Mouse (Mus musculus): ENCODE data around the gene Mms22l.
A peak's percentile ranks its signal among the peaks of the same experiment; 100 is the strongest.
"Not testable (repeated sequence)": the region's sequence is repeated elsewhere in the genome, so short reads cannot be mapped to it uniquely, and the experiment has no call there.

The Mms22l gene

DNA sequence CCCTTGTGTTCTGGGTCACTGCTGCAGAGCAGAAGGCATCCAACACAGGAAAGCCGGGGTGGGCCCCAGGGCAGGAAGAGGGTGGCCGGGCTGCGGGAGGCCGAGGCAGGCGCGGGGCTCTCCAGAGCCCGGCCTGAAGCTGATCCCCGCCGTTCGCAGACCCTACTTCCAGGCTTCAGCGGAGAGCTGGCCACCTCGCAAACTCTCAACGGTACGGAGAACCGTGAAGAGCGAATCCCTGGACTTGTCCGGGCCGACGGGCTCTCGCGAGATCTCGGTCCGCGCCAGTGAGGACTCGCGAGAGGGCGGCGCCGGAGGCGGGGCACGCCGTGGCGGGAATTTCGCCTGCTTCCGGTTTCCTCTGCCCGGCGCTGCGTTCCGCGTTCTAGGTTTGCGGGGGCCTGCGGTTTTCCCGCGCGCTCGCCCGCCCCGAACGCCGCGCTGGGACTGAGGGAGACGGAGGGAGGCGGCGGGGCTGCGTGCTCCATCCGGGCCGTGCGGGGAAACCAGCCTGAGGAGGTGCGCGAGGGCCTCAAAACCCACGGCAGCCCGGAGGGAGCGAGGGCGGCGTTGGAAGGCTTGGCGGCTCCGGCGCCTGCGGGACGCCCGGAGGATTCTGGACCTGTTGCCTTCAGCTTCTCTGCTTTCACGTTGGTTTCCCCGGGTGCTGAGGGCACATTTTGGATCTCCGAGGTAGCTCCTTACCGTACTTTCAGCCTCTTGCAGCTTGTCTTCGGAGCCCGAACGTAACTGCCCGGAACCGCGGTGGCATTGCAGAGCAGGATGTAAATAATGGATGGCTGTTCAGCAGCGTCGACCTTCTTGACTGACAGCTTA is at the start of gene Mms22l:
Gene Mms22l (plus strand): TSS at position 336 of the 837 bp plus-strand sequence.
- DNase-seq: peak; percentile 96

DNA sequence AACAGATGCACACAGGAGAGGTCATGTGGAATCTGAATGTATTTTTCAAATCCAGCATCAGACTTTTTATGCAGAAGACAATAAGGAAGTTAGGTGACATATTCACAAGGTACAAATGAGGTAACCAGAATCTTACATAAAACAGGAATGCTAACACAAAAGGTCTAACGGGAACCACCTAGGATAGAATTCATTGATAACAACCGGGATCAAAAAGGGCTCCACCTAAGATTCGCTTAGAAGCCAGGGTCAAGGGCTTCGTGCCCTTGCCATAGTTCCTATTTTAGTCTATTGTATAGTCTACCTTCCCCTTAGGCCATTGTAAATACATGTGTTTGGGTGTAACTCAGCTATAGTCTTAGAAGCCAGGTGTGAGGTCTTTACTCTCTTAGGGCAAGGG is 12.2 kb upstream of the Mms22l start:
- not testable (repeated sequence) for DNase-seq

DNA sequence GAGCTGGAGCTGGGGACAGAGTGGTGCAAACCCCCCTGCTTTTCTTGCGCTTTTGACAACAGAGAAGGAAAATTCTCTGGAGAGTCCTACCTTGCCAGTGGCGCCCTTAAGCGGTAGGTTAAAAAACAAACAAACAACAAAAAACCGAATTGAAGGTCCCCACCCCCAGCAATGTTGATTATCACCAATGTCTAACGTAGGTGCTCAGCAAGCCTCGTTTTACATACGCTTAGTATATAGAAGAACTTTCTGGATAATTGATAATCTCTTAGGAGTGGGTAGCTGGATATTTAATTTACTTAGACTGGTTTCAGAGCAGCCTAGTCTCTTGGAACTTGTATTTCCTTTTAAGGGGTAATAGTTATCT is 685 bp downstream of the Mms22l start:
- DNase-seq: no peak

DNA sequence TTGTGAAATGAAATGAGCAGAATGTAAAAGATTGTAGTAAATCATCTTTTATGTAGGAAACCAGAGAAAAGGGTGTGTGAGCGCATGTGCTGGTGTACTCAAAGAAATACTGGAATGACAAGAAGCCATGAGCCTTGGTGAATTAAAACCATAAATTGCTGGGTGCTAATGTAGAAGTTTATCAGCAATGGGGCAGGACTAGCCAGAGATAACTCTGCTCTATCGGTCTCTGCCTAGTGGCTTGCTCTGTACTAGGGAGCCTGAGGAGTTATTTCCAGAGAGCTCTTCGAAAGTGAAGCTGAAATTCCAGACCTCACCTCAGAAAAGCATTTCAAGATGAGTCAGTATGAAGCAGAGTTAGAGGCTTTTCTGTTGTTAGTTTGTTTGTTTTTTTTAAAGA is 12.9 kb downstream of the Mms22l start:
- DNase-seq: no peak

DNA sequence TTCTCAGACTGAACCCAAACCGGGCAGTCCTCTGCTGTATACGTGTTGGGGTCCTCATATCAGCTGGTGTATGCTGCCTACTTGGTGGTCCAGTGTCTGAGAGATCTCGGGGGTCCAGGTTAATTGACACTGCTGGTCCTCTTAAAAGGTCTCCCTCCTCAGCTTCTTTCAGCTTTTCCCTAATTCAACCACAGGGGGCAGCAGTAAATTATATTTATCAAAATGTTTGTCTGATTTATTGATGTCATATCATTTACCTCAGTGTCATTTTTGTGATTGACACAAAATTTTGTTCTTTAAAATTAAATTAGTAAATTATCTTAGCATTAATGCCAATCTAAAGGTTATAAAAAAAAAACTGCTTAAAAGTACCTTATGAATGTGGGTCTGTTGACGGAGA is 40.7 kb downstream of the Mms22l start:
- DNase-seq: no peak

DNA sequence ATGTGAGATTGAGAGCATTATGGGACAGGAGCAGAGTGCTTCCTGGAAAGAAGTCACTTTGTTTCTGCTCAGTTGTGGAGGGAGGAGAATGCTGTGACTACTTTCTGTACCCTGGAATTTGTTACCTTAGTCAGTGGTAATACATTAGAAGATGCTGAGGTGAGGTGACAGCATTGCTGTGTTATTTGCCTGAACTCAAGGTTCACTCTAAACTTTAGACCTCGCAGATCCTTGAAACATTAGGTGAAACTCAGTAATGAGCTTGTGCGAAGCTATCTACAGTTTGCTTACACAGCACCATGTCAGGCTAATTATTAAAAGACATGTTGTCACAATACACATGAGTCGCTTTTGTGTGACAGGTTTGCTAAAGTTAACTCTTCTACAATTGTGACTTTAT is 47.2 kb downstream of the Mms22l start:
- DNase-seq: peak; percentile 2

DNA sequence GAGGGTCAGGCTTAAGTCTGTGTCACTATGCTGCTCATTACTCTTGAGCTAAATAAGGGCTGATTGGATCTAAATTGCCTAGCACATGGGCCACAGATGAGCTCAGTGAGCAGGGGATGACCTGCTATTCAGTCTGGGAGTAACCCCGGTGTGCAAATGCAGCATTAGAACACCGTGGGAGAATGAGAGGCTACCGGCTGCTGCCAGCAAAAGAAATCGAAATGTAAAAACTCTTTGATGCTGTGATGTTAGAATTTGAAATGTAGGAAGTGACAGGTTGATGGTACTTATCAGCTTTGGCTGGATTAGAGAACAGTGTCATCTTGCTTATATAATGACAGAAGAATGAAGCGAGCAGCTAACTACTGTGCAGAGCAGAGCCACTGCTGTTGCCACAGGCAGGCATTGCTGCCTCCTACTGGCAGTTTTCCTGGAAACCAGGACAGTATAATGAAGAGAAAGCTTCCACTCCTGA is 48.5 kb downstream of the Mms22l start:
- peak; percentile 54 for DNase-seq

DNA sequence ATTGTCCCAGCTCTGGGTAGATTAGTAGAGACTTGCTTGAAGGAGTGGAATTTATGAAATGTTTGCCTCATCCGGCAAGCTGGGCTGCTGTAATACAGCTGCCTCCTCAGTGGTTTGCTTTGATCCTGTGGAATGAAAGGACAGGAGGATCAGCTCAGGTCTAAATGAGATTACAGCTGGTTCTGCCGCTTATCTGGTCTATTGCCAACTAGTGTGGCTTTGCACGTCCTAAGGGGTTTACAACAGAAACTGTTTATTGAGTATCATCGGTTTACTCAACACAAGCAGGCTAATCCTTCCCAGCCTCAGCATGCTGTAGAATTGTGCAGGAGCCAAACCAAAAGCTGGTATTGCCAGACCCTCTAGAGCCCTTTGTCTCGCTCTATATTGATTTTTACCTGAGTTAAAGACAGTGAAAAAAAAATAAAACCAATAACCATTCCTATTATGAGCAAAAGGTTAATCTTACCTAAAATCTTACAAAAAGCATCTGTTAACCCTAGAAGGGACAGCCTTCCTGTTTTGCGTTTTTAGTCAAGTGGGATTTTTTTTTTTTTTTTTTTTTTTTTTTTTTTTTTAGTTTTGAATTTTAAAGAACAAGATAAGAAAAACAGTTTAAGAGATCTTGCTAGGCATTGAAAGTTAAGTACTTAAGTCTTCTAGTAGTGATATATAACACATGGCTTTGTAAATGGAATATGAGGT is 60.0 kb downstream of the Mms22l start:
- no peak for DNase-seq

DNA sequence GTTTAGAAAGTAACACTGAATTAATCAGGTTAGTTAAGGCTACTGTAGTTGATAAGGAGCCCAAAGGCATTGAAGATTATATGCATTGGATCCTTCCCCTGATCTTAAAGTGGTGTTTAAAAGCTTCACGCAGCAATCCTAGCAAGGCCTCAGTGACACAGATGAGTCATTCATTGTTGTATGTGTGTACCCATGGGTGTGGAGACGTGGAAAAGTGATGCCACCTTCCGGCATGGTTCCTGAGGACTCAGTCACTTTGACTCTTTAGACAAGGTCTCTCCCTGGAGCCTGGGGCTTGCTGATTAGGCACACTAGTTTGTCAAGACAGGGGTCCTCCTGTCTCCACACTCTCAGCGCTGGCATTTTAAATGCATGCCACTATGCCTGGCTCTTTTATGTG is 60.9 kb downstream of the Mms22l start:
- no peak for DNase-seq

DNA sequence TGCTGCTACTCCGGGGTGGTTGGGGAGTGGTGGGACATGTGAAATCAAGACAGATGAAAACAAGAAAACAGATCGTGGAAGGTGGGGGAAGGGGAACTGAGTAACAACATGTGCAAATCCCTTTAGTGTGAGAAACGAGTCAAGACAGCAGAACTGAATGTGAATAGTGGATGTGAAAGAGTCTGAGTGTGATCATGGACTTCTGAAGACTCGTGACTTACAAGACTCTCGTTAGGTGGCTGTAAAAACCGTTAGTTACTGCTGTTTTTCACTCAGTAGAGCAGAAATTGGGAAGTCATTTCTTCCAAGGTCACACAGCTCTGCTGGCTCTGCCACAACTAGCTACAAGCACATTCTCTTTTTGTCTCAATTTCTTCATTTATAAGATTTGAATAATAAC is 71.8 kb downstream of the Mms22l start:
- DNase-seq: no peak

DNA sequence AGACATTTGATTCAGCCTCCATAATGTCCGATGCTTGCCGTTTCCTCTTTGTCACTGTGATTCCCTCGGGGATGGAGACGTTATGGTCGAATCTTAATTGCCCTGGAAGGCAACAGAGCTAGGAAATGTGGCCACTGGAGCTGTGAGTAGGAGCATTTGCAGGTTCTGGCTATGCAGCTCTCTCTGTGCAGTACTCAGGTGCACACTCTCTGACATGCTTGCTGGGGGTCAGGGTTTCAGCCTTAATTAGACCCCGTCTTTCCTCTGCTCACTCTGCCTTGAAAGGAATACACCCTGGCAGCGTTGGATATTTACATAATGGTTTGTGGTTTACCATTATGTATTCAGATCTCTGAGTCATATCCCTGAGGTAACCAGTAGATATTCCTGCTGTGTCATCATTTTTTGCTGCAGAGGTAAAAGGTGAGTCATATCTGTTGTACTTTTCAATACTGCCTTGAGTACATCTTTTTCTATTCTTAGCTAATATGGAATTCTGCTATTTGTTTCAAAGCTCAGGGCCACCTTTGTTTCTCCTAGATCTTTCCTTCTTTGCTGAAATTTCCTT is 72.8 kb downstream of the Mms22l start:
- no peak for DNase-seq

DNA sequence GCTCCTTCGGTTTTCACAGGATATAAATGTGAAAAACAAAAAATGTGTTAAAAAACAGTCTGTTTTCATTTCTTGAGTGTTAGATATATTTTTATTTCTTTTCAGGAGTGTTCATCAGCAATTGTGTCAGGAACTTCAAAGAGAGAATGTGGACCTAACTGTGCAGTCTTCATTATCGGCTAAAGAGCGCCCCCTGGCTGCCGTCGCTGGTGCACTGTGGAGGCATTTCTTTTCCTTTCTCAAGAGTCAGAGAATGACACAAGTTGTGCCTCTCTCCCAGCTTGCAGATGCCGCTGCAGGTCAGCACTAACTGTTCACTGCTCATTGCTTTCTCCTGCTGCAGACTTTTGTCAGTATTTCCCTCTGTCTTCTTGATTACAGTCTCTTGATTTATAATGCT is 78.0 kb downstream of the Mms22l start:
- DNase-seq: peak; percentile 76

DNA sequence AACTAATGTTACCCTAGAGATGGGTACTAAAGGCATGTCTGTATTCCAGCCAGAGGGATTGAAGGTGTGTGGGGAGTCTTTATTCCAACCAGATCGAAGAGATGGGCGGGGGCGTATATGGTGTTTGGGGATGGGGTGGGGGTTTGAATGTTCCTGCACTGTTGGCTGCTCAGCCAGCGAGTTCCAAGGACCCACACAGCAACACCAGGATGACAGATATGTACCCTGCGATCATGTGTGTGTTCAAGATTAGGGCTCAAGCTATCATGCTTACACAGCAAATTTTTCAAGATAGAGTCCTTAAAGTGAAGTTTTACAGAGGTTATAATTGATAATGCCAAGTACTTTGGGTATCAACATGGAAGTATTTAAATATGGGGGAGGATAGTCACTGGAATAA is 81.3 kb downstream of the Mms22l start:
- DNase-seq: no peak

DNA sequence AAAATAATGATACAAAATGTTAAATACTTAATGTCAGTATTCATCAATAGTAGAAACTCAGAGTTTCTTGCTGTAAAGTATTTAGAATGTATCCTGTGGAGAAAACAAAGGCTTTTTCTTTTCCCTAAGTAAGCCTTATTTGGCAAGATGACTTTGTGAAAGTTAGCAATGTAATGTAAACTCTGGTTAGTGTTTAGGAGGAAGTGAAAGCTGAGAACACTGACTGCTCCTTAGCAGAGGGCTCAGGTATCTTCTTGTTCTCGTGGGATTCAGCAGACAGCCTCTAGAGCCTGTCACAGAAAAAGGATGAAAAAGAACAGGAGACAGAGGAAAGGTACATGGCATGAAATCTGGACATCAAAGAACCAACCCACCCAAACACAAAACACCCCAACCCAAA is 86.0 kb downstream of the Mms22l start:
- DNase-seq: no peak

DNA sequence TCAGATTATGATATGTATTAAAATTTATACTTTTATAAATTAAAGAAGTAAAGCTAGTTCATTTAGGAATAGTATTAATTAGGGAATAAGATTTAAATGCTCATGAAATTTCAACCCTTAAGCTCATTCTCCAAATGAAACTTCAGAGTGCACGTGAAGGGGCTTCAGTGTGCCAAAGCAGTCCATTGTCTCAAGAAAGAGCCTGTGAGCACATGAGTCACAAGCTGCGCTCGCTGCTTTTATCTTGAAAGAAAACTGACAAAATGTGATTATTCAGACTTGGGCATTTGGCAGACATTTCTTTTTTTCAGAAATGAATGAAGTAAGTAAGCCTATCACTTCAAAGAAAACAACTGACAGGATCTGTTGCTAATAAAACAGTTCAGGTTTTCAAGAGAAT is 87.7 kb downstream of the Mms22l start:
- no peak for DNase-seq

DNA sequence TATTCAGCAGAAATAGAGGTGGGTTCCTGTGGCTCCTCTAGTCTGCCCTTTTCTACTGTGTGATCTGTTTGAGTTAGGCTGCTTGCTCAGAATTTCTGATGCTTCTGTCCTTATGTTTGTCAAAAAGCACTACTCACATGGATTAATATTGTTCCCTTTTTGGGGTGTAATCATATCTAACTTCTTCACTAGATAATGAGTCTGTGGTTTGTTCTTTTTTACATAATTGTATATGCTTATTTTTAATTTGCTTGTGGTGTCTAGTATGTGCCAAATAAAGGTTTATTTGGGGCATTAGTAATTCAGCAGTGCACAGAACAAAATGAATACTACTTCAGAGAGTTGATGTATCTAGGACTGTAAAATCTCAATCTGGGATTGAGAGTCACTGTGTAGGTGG is 98.6 kb downstream of the Mms22l start:
- DNase-seq: no peak

DNA sequence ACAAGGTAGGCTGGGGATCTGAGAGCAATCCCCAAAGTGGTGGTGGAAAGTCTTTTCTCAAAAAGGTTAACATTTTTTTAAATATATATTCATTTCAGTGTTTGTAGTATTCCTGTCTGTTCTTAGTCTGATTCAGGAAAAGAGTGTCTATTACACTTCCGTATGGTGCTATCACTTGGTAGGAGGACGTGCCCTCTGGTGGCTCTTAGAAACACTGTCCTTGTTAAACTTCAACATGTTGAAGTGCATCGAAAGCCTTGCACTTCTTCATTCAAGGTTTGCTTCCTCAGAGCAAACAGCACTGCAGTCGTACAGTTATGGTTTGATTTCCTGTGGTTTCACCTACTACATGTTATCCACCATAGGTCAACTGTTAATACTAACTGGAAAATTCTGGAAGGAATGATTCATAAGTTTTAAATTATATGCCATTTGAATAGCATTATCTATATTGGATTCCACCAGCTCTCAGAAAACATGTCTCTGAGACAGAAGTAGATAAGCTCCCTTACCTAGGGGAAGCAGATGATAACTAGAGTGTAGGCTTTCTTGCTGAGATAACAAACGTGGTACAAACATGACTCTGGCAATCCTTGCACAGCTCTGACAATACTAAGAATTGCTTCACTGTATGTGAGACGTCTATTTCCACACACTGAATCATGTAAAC is 100.8 kb downstream of the Mms22l start:
- no peak for DNase-seq

DNA sequence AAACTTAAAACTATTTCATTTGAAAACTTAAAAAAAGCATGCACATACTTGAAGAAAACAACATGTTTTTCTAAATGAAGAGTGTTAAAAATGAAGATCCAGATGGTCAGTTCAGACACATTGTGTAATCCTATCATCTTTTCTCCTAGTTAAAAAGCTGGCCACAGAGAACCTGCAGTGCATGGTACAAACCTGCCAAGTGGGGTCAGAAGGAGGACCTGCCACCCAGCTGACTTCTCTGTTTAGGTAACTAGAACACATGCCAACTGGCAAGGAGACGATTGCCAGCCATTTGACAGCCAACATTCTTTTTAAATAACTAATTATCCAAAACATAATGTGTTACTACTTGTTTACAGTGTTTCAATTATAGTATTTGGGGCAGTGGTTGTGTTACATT is 102.4 kb downstream of the Mms22l start:
- no peak for DNase-seq

DNA sequence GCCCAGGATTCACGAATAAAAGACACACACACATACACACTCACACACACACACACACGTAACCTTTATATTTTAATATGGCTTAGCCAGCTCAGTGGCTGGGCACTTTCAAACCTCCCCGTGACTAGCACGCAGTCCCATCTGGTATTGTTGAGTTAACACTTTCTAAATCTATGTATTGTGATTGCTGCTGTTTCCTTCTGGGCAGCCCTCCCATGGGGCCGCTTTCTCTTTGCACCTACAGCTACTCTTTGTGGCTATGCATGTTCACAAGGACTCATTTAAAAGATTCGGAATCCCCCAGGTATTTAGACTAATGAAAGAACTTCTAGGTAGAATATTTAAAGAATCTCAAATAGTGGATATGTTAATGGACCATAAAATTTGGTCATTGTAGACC is 105.5 kb downstream of the Mms22l start:
- no peak for DNase-seq

DNA sequence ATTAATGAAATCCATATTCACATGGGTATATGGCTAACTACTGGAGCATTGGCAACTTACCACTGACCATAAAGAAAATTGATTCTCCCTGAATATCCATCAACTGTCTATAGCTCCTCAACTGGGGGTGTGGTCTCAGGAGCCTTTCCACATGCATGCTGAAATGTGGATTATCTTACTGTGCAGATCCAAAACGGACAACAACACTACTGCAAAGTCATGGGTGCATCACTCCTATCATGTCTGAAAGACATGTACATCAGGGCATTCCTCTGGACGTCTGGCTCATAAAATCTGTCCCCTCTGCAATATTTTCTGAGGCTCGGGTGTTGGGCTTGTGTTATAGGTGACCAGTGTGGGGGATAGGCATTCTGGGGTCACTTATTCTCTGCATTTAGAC is 112.8 kb downstream of the Mms22l start:
- no peak for DNase-seq

DNA sequence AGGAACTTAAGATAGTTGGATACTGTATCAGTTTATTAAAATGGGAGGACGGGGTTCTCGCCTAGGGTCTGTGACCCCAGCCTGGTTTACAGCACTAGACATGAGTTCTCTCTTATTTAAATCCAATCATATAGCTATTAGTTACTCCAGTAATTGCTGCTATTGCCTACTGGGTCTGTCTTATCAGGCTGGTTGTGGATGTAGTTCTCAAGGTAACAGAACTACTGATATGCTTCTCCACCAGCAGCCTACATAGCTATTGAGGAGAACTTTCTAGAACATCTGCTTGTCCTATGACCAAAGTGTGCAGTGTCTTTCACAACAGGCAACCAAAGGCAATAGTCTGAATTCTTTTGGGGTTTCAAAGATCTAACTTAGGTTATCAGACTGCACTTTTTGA is 113.3 kb downstream of the Mms22l start:
- no peak for DNase-seq

DNA sequence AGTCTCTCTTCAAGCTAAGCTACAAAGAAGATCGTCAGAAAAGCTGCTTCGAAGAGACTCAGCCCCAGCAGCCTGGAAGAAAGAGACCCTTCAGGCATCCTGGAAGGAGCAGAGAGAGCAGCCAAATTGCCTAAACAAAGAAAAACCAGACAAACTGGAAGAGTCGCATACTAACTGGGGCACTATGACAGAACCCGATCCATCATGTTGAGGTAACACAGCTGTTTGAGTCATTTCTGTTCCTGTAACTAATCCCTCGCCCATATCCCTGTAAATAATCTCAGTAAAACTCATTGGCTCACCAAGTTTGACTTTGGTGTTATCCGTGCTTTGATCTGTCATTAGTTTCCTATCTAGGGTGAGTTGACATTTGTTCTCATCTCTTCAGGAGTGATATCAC is 123.8 kb downstream of the Mms22l start:
- DNase-seq: no peak

DNA sequence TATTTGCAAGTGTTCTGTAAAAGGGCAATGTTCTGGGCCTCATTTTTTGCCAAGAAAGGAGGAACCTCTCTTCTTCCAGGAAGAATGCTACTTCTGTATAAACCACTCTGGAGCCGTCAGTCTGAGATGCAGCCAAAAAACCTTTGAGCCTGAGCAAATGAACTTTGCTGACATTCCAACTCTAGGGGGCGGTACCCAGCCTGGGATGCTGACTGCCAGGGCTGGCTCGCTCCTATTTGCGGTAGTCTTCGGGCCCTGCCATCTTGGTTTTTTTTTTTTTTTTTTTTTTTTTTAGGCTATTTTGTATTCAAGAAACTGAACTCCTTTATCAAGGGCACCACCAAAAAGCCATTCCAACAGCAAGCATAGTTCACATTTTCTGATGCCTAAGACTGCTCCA is 124.2 kb downstream of the Mms22l start:
- DNase-seq: peak; percentile 6
